Mouse (Mus musculus) layer of hippocampus, postnatal 14 days (tissue): Measurements from ENCODE around the gene Xbp1. TPM values are rescaled to one million over a fixed set of nuclear protein-coding genes. Genes with fewer than 3 reads are reported as not detected.

Source experiments
- DNase-seq, 2 experiments: peaks; one replicate each; pipeline ENCODE4 v3.0.0; 2021 to 2022; ENCODE audit warnings: low spot score in 2 of 2, mixed read lengths in 1 of 2
- total RNA-seq, 2 experiments: library from RNA; stranded (reverse); gene quantifications; 2 replicates each; pipeline ENCODE4 v1.2.3; 2021

The Xbp1 gene
- total RNA-seq, 2 experiments from 2014 or later, result 72.9 to 88.1 TPM

DNA sequence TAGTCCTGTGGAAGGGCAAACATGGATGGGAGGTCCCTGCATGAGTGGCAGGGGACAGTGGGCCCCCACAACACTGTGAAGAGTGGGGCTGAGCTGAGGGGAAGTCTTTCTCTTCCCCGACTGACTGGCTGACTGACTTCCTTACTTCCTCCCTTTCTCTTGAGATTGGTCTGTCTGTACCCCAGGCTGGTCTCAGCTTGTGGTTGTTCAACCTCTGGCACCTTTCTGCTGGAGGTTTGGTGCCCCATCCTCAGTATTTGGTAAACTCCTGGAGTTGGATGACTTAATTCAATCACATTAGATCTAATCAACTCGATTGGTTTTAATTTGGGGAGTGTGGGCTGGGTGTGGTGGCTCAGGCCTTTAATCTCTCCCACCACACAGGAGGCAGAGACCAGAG lies 46.0 kb downstream of the Xbp1 start:
- no peak for DNase-seq

GRCm38 (mm10) chr11:5567654-5568053 lies 47.2 kb downstream of the Xbp1 start:
- no peak for DNase-seq

DNA sequence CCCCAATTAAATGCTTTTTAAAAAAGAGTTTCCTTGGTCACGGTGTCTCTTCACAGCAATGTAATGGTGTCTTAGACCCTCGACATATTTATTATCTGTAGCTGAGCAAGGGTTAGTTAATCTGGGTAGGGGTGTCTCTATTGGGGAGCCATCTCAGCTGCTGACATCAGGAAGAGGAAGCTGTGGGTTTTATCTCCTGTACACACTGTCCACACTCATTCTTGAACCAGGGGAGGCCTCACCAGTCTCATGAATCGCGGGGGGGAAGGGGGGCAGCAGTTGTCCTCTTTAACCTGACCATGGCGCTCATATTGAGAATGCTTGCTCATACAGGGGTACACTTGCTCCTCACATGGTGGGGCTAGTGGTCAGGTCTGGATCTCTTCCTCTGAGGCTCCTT lies 47.6 kb downstream of the Xbp1 start:
- DNase-seq, result no peak

- DNase-seq, result no peak
Measured at GRCm38 (mm10) chr11:5569474-5569873, 49.0 kb downstream of the Xbp1 start, which contains the start of gene Ankrd36. Gene Ankrd36 (plus strand): TSS chr11:5569684.

DNA sequence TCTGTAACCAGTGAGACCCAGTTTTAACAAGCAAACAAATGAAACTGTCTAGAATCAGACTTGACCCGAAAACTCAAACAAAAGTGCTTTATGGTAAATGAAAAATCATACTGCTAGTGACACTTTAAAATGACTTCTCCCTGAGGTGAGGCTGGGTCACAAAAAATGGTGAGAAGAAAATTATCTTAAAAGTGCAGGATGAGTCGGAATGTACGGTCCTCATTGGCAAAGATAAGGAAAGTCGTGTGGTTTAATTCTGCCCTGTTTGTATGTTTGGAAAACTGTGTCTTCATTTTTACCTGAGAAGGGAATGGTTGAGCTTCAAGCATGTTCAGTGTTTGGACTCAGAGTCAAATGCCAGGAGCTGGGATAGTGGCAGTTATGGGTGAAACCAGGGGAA lies 51.4 kb downstream of the Xbp1 start:
- DNase-seq, result no peak

- no peak for DNase-seq
Measured at GRCm38 (mm10) chr11:5573821-5574220, 53.4 kb downstream of the Xbp1 start.

DNA sequence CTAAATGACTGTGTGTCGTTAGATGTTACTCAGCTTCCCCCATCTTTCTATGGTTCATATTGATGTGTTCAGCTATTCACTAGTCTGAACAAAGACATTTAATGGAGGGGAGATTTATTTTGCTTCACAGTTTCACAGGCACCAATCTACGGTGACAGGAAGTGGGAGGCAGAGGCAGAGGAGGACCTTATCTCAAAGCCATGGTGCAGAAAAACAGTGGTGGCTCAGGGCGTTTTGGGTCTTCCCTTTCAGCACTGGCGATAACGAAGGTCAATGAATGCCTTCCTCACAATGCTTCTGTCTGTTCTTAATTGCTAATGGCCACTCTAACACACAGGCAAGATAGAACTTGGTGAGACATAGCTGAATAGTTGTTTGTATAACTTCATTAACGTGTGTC lies 54.6 kb downstream of the Xbp1 start:
- DNase-seq, result no peak

Other genes starting within 250 kb of the Xbp1 start
- 10 to 100 TPM; 19.9 to 22.3 TPM for gene Znrf3, start 75.8 kb upstream of the Xbp1 start, total RNA-seq
- gene Ccdc117, start 21.5 kb downstream of the Xbp1 start, total RNA-seq, result 10 to 100 TPM in 1 of 2 experiments, 1 to 10 TPM in 1; 8.8 to 12.1 TPM
- gene Ankrd36, start 49.0 kb downstream of the Xbp1 start, total RNA-seq, result not detected
- gene Mrps24, start 195.0 kb downstream of the Xbp1 start, total RNA-seq, result 10 to 100 TPM; 73.1 to 76.8 TPM
- 10 to 100 TPM; 54.2 to 67.8 TPM for gene Urgcp, start 241.7 kb downstream of the Xbp1 start, total RNA-seq